Mouse (Mus musculus) CD4-positive, CD25-positive, alpha-beta regulatory T cell, adult 2 months (primary cell): ENCODE measurements around the gene Slc43a1.
"Not testable (repeated sequence)": the region's sequence is repeated elsewhere in the genome, so short reads cannot be mapped to it uniquely, and the experiment has no call there.

Source experiments
- DNase-seq: peaks from one replicate; pipeline ENCODE4 v3.0.0-alpha.2; 2012; ENCODE audit warnings: low read depth, low spot score

Slc43a1 gene

GRCm38 (mm10) chr2:84896686-84897085 lies 58.0 kb downstream of the Slc43a1 start:
- DNase-seq, result not testable (repeated sequence)

DNA sequence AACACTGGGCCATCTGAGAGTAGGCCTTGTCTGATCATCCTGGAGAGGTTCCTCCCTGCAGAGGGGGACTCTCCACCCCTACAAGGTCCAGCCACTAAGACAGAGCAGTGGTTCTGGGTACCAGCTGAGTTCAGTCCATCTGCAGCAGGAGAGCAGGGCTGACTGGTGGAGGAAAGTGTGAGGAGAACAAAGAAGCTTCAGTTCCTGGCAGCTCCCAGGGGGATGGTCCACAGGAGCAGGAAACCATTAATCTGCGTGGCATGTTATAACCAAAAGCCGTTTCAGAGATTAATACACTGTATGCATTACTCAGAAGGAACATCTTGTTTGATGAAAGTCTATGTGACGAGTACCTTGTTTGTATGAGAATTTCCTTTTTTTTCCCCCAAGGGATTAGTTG lies 74.1 kb downstream of the Slc43a1 start:
- no peak for DNase-seq
